ENCODE assay signal across 13 mouse cellular contexts in the genomic region with DNA sequence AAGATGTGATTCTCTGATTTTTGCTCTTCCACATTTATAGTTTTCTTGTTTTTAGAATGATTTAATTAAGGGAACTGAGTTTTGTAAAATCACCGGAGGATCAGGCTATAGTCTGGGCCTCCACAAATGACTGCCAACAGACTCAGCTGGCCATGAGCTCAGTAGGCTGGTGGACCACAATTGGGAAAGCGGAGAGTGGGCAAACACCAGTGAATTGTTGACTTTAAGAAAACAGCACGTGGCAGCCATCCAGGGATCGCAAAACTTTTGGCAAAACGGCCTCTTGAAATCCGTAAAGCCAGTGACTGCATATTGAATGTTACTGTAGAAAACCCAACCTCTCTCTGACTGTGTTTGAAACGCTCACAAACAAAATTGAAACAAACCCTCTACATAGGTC.
A peak's percentile ranks its signal among the peaks of the same experiment; 100 is the strongest.
DNase-seq lines count a peak whose midpoint lies in the region; ATAC-seq and TF ChIP-seq lines count a peak whose summit lies in the region.
"Had no signal": no experiment of that assay in that cellular context is flagged by ENCODE, and none has a peak within 500 bp of the region (broad histone marks: within the 10 kb centered on the region; RNA-seq: fewer than 3 reads in every experiment).

No protein-coding gene starts in this region.

- no peak overlapping the region for H3K9ac ChIP-seq in forebrain, postnatal 0 days
- no peak overlapping the region for H3K9ac ChIP-seq in forebrain, embryonic 12.5 days
- no peak overlapping the region for H3K9ac ChIP-seq in limb, embryonic 12.5 days (replicated peaks)
- H3K9ac ChIP-seq: embryonic facial prominence, embryonic 12.5 days; hindbrain, embryonic 15.5 days; liver, embryonic 15.5 days; stomach, embryonic 15.5 days had no signal

- H3K9me3 ChIP-seq in forebrain, postnatal 0 days (ENCODE audit: low read length), result no peaks in the 10 kb centered on the region
- H3K9me3 ChIP-seq in forebrain, embryonic 12.5 days, result no peaks in the 10 kb centered on the region
- no peaks in the 10 kb centered on the region for H3K9me3 ChIP-seq in limb, embryonic 12.5 days
- no peaks in the 10 kb centered on the region for H3K9me3 ChIP-seq in limb, embryonic 10.5 days (replicated peaks)
- H3K9me3 ChIP-seq: embryonic facial prominence, embryonic 12.5 days; hindbrain, embryonic 15.5 days; liver, embryonic 15.5 days; stomach, embryonic 15.5 days had no signal

- TF ChIP-seq CTCF in forebrain, postnatal 0 days (IDR thresholded peaks at IDR 0.05; ENCODE audit: low read depth), result no peak

- no peak overlapping the region for H3K4me3 ChIP-seq in forebrain, postnatal 0 days (ENCODE audit: low read depth, low read length)
- H3K4me3 ChIP-seq in forebrain, embryonic 12.5 days (replicated peaks), result no peak overlapping the region
- H3K4me3 ChIP-seq in limb, embryonic 12.5 days (replicated peaks), result no peak overlapping the region
- H3K4me3 ChIP-seq in limb, embryonic 10.5 days, result no peak overlapping the region
- H3K4me3 ChIP-seq: embryonic facial prominence, embryonic 12.5 days; hindbrain, embryonic 15.5 days; liver, embryonic 15.5 days; myocyte; stomach, embryonic 15.5 days had no signal

- H3K27ac ChIP-seq in forebrain, postnatal 0 days (ENCODE audit: low read depth, low read length), result no peak overlapping the region
- H3K27ac ChIP-seq in forebrain, embryonic 12.5 days, result no peak overlapping the region
- peak overlapping the region; percentile 18; the same call in 1 of the 2 replicates for H3K27ac ChIP-seq in limb, embryonic 12.5 days
- no peak overlapping the region for H3K27ac ChIP-seq in limb, embryonic 10.5 days
- H3K27ac ChIP-seq: embryonic facial prominence, embryonic 12.5 days; hindbrain, embryonic 15.5 days; liver, embryonic 15.5 days; stomach, embryonic 15.5 days had no signal

- H3K27me3 ChIP-seq in forebrain, postnatal 0 days (ENCODE audit: insufficient read depth, low read length), result no peaks in the 10 kb centered on the region
- H3K27me3 ChIP-seq in forebrain, embryonic 12.5 days, result no peaks in the 10 kb centered on the region
- H3K27me3 ChIP-seq in limb, embryonic 12.5 days, result no peaks in the 10 kb centered on the region
- H3K27me3 ChIP-seq in limb, embryonic 10.5 days (ENCODE audit: low read depth, poor library complexity, severe bottlenecking), result no peaks in the 10 kb centered on the region
- H3K27me3 ChIP-seq: embryonic facial prominence, embryonic 12.5 days; hindbrain, embryonic 15.5 days; liver, embryonic 15.5 days; stomach, embryonic 15.5 days had no signal

- no peaks in the 10 kb centered on the region for H3K36me3 ChIP-seq in forebrain, postnatal 0 days (ENCODE audit: insufficient read depth)
- H3K36me3 ChIP-seq in forebrain, embryonic 12.5 days (replicated peaks), result no peaks in the 10 kb centered on the region
- H3K36me3 ChIP-seq in limb, embryonic 12.5 days, result no peaks in the 10 kb centered on the region
- H3K36me3 ChIP-seq in limb, embryonic 10.5 days, result no peaks in the 10 kb centered on the region
- H3K36me3 ChIP-seq: embryonic facial prominence, embryonic 12.5 days; hindbrain, embryonic 15.5 days; liver, embryonic 15.5 days; stomach, embryonic 15.5 days had no signal

- WGBS in forebrain, postnatal 0 days, result 50% methylated on average over 7 of the region's 7 CpGs
- WGBS in forebrain, embryonic 12.5 days, result 81% methylated on average over 7 of the region's 7 CpGs
- 48% methylated on average over 7 of the region's 7 CpGs for WGBS in limb, embryonic 12.5 days
- WGBS in limb, embryonic 10.5 days, result 84% methylated on average over 7 of the region's 7 CpGs

- peak; percentile 18 for DNase-seq in forebrain, postnatal 0 days
- no peak for DNase-seq in limb, embryonic 10.5 days (ENCODE audit: low spot score)
- DNase-seq in gastrocnemius, postnatal 25 days, result peak; percentile 18
- peak; percentile 25 for DNase-seq in ovary, adult 18-20 months (ENCODE audit: low spot score)
- DNase-seq in thymus, postnatal 0 days (ENCODE audit: low spot score), result no peak
- no peak for DNase-seq in layer of hippocampus, adult 9-10 months (ENCODE audit: low spot score)

- H3K4me1 ChIP-seq in forebrain, postnatal 0 days (ENCODE audit: insufficient read depth), result 0 out of 2 replicates have a peak, but pooled peaks cover 3% of the 10 kb centered on the region
- H3K4me1 ChIP-seq in forebrain, embryonic 12.5 days, result no peaks in the 10 kb centered on the region
- H3K4me1 ChIP-seq in limb, embryonic 12.5 days (replicated peaks), result peaks cover 29% of the 10 kb centered on the region
- peaks cover 18% of the 10 kb centered on the region for H3K4me1 ChIP-seq in limb, embryonic 10.5 days
- H3K4me1 ChIP-seq: hindbrain, embryonic 15.5 days; liver, embryonic 15.5 days; stomach, embryonic 15.5 days had no signal

- H3K4me2 ChIP-seq in forebrain, postnatal 0 days (ENCODE audit: low read depth), result no peak overlapping the region
- no peak overlapping the region for H3K4me2 ChIP-seq in forebrain, embryonic 12.5 days
- no peak overlapping the region for H3K4me2 ChIP-seq in limb, embryonic 12.5 days
- H3K4me2 ChIP-seq: embryonic facial prominence, embryonic 12.5 days; hindbrain, embryonic 15.5 days; liver, embryonic 15.5 days; stomach, embryonic 15.5 days had no signal

- ATAC-seq in forebrain, postnatal 0 days, result no peak
- ATAC-seq in forebrain, embryonic 12.5 days (ENCODE audit: low FRiP score), result no peak
- ATAC-seq in limb, embryonic 12.5 days (ENCODE audit: insufficient number of reproducible peaks, insufficient read depth, low FRiP score, low TSS enrichment, low read depth), result no peak

Comparison
In these comparisons a context has a peak if more than half of its experiments do, and no peak if none do; other contexts are left out.
1. DNase-seq: peak in forebrain, postnatal 0 days (single experiment), gastrocnemius, postnatal 25 days (single experiment) and ovary, adult 18-20 months (single experiment); none in limb, embryonic 10.5 days (single experiment), thymus, postnatal 0 days (single experiment) and layer of hippocampus, adult 9-10 months (single experiment).